8 mouse cellular contexts compared by ENCODE assay signal in the genomic region with DNA sequence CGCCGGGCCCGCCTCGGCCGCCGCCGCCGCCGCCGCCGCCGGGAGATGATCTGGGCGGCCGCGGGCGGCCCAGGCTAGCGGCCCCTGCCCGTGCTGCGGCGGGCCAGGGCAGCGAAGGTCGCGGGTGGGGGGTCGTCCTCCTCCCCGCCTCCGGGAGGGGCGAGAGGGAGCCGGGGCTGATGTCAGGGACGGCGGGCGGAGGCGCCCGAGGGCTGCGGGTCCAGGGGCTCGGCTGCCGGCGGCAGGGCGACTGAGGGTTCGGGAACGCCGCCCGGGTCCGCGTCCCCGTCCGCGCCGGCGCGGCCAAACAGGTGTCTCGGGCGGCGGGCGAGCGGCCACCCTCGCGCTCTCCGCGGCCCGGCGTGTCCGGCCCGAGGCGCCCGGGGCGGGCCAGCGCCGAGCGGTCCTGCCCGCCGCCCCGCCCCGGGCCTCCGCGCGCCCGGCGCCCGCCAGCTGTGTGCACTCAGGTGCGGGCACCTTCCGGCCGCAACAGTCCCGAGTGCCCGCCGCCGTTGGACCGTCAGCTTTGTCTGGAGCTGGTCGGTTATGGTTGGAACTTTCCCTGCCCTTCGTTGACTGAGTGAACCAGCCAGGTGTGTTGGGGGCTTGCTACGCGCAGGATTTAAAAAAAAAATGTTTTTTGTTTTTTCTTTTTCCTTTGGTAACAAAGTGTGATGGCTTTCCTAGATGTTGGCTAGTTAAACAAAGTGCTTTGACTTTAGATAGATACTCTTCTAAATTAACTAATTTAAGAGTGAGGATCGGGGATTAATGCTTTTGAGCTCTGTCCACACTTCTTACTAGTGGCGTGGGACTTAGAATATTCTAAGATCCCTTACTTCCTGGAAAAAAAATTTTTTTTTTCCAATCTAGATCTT. TPM values are rescaled to one million over a fixed set of nuclear protein-coding genes. Genes with fewer than 3 reads are reported as not detected.
A peak's percentile ranks its signal among the peaks of the same experiment; 100 is the strongest.
DNase-seq lines count a peak whose midpoint lies in the region; ATAC-seq and TF ChIP-seq lines count a peak whose summit lies in the region.

A gene (plus strand): TSS at position 41 of the 878 bp plus-strand sequence.

- H3K36me3 ChIP-seq in heart, embryonic 10.5 days: no peaks in the 10 kb centered on the region
- H3K36me3 ChIP-seq in liver, postnatal 0 days (replicated peaks; ENCODE audit: insufficient read depth, low read length): 0 out of 2 replicates have a peak, but pooled peaks cover 3% of the 10 kb centered on the region
- H3K36me3 ChIP-seq in neural tube, embryonic 14.5 days (ENCODE audit: control insufficient read depth, insufficient read depth, low read length): no peaks in the 10 kb centered on the region

- H3K4me2 ChIP-seq in liver, postnatal 0 days (ENCODE audit: low read depth, low read length): peak within 1 kb of the TSS; percentile 76
- H3K4me2 ChIP-seq in neural tube, embryonic 14.5 days (ENCODE audit: low read depth, low read length): peak within 1 kb of the TSS; percentile 61

- DNase-seq in ovary, adult 18-20 months (ENCODE audit: low spot score): peak; percentile 6
- DNase-seq in ovary, postnatal 36 days (ENCODE audit: low spot score): no peak
- no peak for DNase-seq in heart, embryonic 10.5 days (ENCODE audit: low spot score)
- peak; percentile 66 for DNase-seq in kidney, adult 9 months
- DNase-seq in liver, postnatal 0 days: peak; percentile 78
- no peak for DNase-seq in Muller cell, postnatal 12 days (ENCODE audit: inconsistent ontology term)

- 3% methylated on average over 76 of the region's 93 CpGs for WGBS in heart, embryonic 10.5 days
- WGBS in liver, postnatal 0 days (ENCODE audit: insufficient replicate concordance): 1% methylated on average over 63 of the region's 93 CpGs
- under 1% methylated on average over 39 of the region's 93 CpGs for WGBS in neural tube, embryonic 14.5 days

- TF ChIP-seq CTCF in liver, postnatal 0 days (IDR thresholded peaks at IDR 0.05; ENCODE audit: low read depth): no peak

- peak within 1 kb of the TSS; percentile 89 for H3K4me3 ChIP-seq in heart, embryonic 10.5 days
- H3K4me3 ChIP-seq in liver, postnatal 0 days (ENCODE audit: low read depth, low read length): peak within 1 kb of the TSS; percentile 94
- H3K4me3 ChIP-seq in neural tube, embryonic 14.5 days (ENCODE audit: low read depth, low read length): peak within 1 kb of the TSS; percentile 79

- H3K4me1 ChIP-seq in heart, embryonic 10.5 days: peaks cover 23% of the 10 kb centered on the region
- peaks cover 27% of the 10 kb centered on the region for H3K4me1 ChIP-seq in liver, postnatal 0 days (ENCODE audit: insufficient read depth)
- H3K4me1 ChIP-seq in neural tube, embryonic 14.5 days (ENCODE audit: control insufficient read depth, insufficient read depth, low read length): peaks cover 14% of the 10 kb centered on the region; the same call in 1 of the 2 replicates

- H3K9ac ChIP-seq in liver, postnatal 0 days (replicated peaks): peak within 1 kb of the TSS; percentile 96
- H3K9ac ChIP-seq in neural tube, embryonic 14.5 days (replicated peaks; ENCODE audit: low read depth, low read length): peak within 1 kb of the TSS; percentile 92

- peak within 1 kb of the TSS; percentile 98 for H3K27ac ChIP-seq in heart, embryonic 10.5 days
- peak within 1 kb of the TSS; percentile 98 for H3K27ac ChIP-seq in liver, postnatal 0 days (ENCODE audit: low read depth)
- peak within 1 kb of the TSS; percentile 89 for H3K27ac ChIP-seq in neural tube, embryonic 14.5 days (ENCODE audit: low read depth, low read length)

- H3K27me3 ChIP-seq in heart, embryonic 10.5 days (ENCODE audit: insufficient read depth, poor library complexity, severe bottlenecking): no peaks in the 10 kb centered on the region
- H3K27me3 ChIP-seq in liver, postnatal 0 days (ENCODE audit: insufficient read depth, low read length): no peaks in the 10 kb centered on the region
- H3K27me3 ChIP-seq in neural tube, embryonic 14.5 days (ENCODE audit: control insufficient read depth, insufficient read depth, low read length): no peaks in the 10 kb centered on the region

- no peak for TF ChIP-seq EP300 in liver, postnatal 0 days (IDR thresholded peaks at IDR 0.05; ENCODE audit: low read depth)

- no peak; the same call in 1 of the 2 replicates for ATAC-seq in common myeloid progenitor, adult 5-6 weeks (replicated peaks; ENCODE audit: low read depth, poor library complexity, severe bottlenecking)
- peak; percentile 82 for ATAC-seq in liver, postnatal 0 days
- ATAC-seq in neural tube, embryonic 14.5 days (ENCODE audit: low read depth): peak; percentile 79

- no peaks in the 10 kb centered on the region for H3K9me3 ChIP-seq in heart, embryonic 10.5 days
- H3K9me3 ChIP-seq in liver, postnatal 0 days (ENCODE audit: low read length): no peaks in the 10 kb centered on the region
- no peaks in the 10 kb centered on the region for H3K9me3 ChIP-seq in neural tube, embryonic 14.5 days (ENCODE audit: control insufficient read depth, low read length)

RNA-seq across cellular contexts. Expression of the gene that starts here (rescaled TPM):
- 37.0 and 40.9 TPM in 2 replicates for total RNA-seq in common myeloid progenitor, adult 5-6 weeks (2017)
- 3.4 and 3.5 TPM in 2 replicates for polyA plus RNA-seq in heart, embryonic 10.5 days (2016; fragmentation: Nextera tagmentation; extraction: Ambion mirVana)
- 3.4 and 3.9 TPM in 2 replicates for polyA plus RNA-seq in liver, postnatal 0 days (2015; fragmentation: Nextera tagmentation; extraction: Ambion mirVana)
- polyA plus RNA-seq in neural tube, embryonic 14.5 days (2014; fragmentation: Nextera tagmentation; extraction: Ambion mirVana): 3.7 and 3.8 TPM in 2 replicates

Comparison
In these comparisons a context has a peak if more than half of its experiments do, and no peak if none do; other contexts are left out.
1. DNase-seq: peak in ovary, adult 18-20 months (single experiment), kidney, adult 9 months (single experiment) and liver, postnatal 0 days (single experiment); none in ovary, postnatal 36 days (single experiment), heart, embryonic 10.5 days (single experiment) and Muller cell, postnatal 12 days (single experiment).
2. Peak in every context shown above with its lines, with median percentiles within 50 percentile points of each other: H3K27ac ChIP-seq and H3K4me3 ChIP-seq.